Mouse (Mus musculus): ENCODE measurements around the gene 1700067K01Rik. TPM values are rescaled to one million over a fixed set of nuclear protein-coding genes. Genes with fewer than 3 reads are reported as not detected.
A peak's percentile ranks its signal among the peaks of the same experiment; 100 is the strongest.
"Not testable (repeated sequence)": the region's sequence is repeated elsewhere in the genome, so short reads cannot be mapped to it uniquely, and the experiment has no call there.

The 1700067K01Rik gene
- polyA plus RNA-seq, 1 experiment: 0.36 TPM

- no peak for TF ChIP-seq POLR2A (IDR thresholded peaks at IDR 0.05; ENCODE audit: borderline replicate concordance, extremely low read depth, low read depth, low read length)
- no peak for TF ChIP-seq CTCF (IDR thresholded peaks at IDR 0.05; ENCODE audit: insufficient read depth, low read length)
- H3K4me1 ChIP-seq (ENCODE audit: control insufficient read depth, insufficient read depth, low read length): peaks cover 6% of the 10 kb centered on the region; the same call in 1 of the 2 replicates
- peak; percentile 59 for DNase-seq
- WGBS: 11% methylated on average over 110 of the region's 112 CpGs
- peak within 1 kb of the TSS; percentile 88 for H3K4me3 ChIP-seq (replicated peaks; ENCODE audit: extremely low read depth, low read depth, low read length)
Observed at GRCm38 (mm10) chr8:83997511-83998141, 3.7 kb upstream of the 1700067K01Rik start, which contains the start of gene Samd1. TSS of gene Samd1 (plus strand) at chr8:83997672.

- DNase-seq: peak; percentile 67
- 8% methylated on average over 92 of the region's 92 CpGs for WGBS
- peaks cover 6% of the 10 kb centered on the region; the same call in 1 of the 2 replicates for H3K4me1 ChIP-seq (ENCODE audit: control insufficient read depth, insufficient read depth, low read length)
- TF ChIP-seq POLR2A (IDR thresholded peaks at IDR 0.05; ENCODE audit: borderline replicate concordance, extremely low read depth, low read depth, low read length): no peak
- TF ChIP-seq CTCF (IDR thresholded peaks at IDR 0.05; ENCODE audit: insufficient read depth, low read length): peak; percentile 21; the same call in 1 of the 2 replicates
- H3K4me3 ChIP-seq (replicated peaks; ENCODE audit: extremely low read depth, low read depth, low read length): peak overlapping the region; percentile 65
Observed at GRCm38 (mm10) chr8:83998231-83999056, 2.9 kb upstream of the 1700067K01Rik start.

- Histone ChIP-seq H3K4me3 (replicated peaks; ENCODE audit: extremely low read depth, low read depth, low read length) (no peak overlapping the region), H3K4me1 (ENCODE audit: control insufficient read depth, insufficient read depth, low read length) (peaks cover 6% of the 10 kb centered on the region; the same call in 1 of the 2 replicates)
- TF ChIP-seq POLR2A (IDR thresholded peaks at IDR 0.05; ENCODE audit: borderline replicate concordance, extremely low read depth, low read depth, low read length): no peak
- no peak for TF ChIP-seq CTCF (IDR thresholded peaks at IDR 0.05; ENCODE audit: insufficient read depth, low read length)
- 73% methylated on average over 16 of the region's 16 CpGs for WGBS
- DNase-seq: no peak
Observed at GRCm38 (mm10) chr8:83999057-83999705, 2.1 kb upstream of the 1700067K01Rik start.

- no peak overlapping the region for H3K4me3 ChIP-seq (replicated peaks; ENCODE audit: extremely low read depth, low read depth, low read length)
- H3K4me1 ChIP-seq (ENCODE audit: control insufficient read depth, insufficient read depth, low read length): peaks cover 6% of the 10 kb centered on the region; the same call in 1 of the 2 replicates
- no peak for DNase-seq
- TF ChIP-seq POLR2A (IDR thresholded peaks at IDR 0.05; ENCODE audit: borderline replicate concordance, extremely low read depth, low read depth, low read length): no peak
- no peak for TF ChIP-seq CTCF (IDR thresholded peaks at IDR 0.05; ENCODE audit: insufficient read depth, low read length)
- 93% methylated on average over 2 of the region's 2 CpGs for WGBS
Observed at GRCm38 (mm10) chr8:83999825-84000224, 1.5 kb upstream of the 1700067K01Rik start.

GRCm38 (mm10) chr8:84002957-84003611 is 1.8 kb downstream of the 1700067K01Rik start:
- DNase-seq: no peak
- WGBS: 75% methylated on average over 12 of the region's 12 CpGs
- TF ChIP-seq CTCF (IDR thresholded peaks at IDR 0.05; ENCODE audit: insufficient read depth, low read length) (no peak), POLR2A (IDR thresholded peaks at IDR 0.05; ENCODE audit: borderline replicate concordance, extremely low read depth, low read depth, low read length) (no peak)

GRCm38 (mm10) chr8:84003612-84004246 is 2.4 kb downstream of the 1700067K01Rik start:
- Histone ChIP-seq H3K4me3 (replicated peaks; ENCODE audit: extremely low read depth, low read depth, low read length) (no peak overlapping the region), H3K4me1 (ENCODE audit: control insufficient read depth, insufficient read depth, low read length) (peaks cover 4% of the 10 kb centered on the region; the same call in 1 of the 2 replicates)
- no peak for TF ChIP-seq CTCF (IDR thresholded peaks at IDR 0.05; ENCODE audit: insufficient read depth, low read length)
- TF ChIP-seq POLR2A (IDR thresholded peaks at IDR 0.05; ENCODE audit: borderline replicate concordance, extremely low read depth, low read depth, low read length): no peak
- no peak for DNase-seq
- WGBS: 74% methylated on average over 6 of the region's 6 CpGs

More at GRCm38 (mm10) chr8:84002957-84003611, 1.8 kb downstream of the 1700067K01Rik start:
- H3K4me3 ChIP-seq (replicated peaks; ENCODE audit: extremely low read depth, low read depth, low read length): no peak overlapping the region
- H3K4me1 ChIP-seq (ENCODE audit: control insufficient read depth, insufficient read depth, low read length): peaks cover 6% of the 10 kb centered on the region; the same call in 1 of the 2 replicates

GRCm38 (mm10) chr8:84004533-84005201 is 3.4 kb downstream of the 1700067K01Rik start:
- peak; percentile 68; the same call in 1 of the 2 replicates for TF ChIP-seq POLR2A (IDR thresholded peaks at IDR 0.05; ENCODE audit: borderline replicate concordance, extremely low read depth, low read depth, low read length)
- TF ChIP-seq CTCF (IDR thresholded peaks at IDR 0.05; ENCODE audit: insufficient read depth, low read length): no peak
- peak overlapping the region; percentile 50 for H3K4me3 ChIP-seq (replicated peaks; ENCODE audit: extremely low read depth, low read depth, low read length)
- no peaks in the 10 kb centered on the region; the same call in 1 of the 2 replicates for H3K4me1 ChIP-seq (ENCODE audit: control insufficient read depth, insufficient read depth, low read length)
- DNase-seq: peak; percentile 92
- WGBS: under 1% methylated on average over 30 of the region's 30 CpGs

- WGBS: 92% methylated on average over 7 of the region's 7 CpGs
- H3K4me3 ChIP-seq (replicated peaks; ENCODE audit: extremely low read depth, low read depth, low read length); DNase-seq; H3K4me1 ChIP-seq (ENCODE audit: control insufficient read depth, insufficient read depth, low read length): not testable (repeated sequence)
Observed at GRCm38 (mm10) chr8:84005502-84005901, 4.2 kb downstream of the 1700067K01Rik start.

All from lung, adult 2 months (tissue).